Mouse (Mus musculus): ENCODE results near the gene Amt. TPM values are rescaled to one million over a fixed set of nuclear protein-coding genes. Genes with fewer than 3 reads are reported as not detected.
A peak's percentile ranks its signal among the peaks of the same experiment; 100 is the strongest.
"Not testable (repeated sequence)": the region's sequence is repeated elsewhere in the genome, so short reads cannot be mapped to it uniquely, and the experiment has no call there.

Amt gene
- polyA plus RNA-seq, 1 experiment, result not detected

GRCm38 (mm10) chr9:108274476-108275330 lies 21.9 kb upstream of the Amt start:
- H3K27ac ChIP-seq (ENCODE audit: insufficient read depth, low read depth, low read length), result no peak overlapping the region
- 81% methylated on average over 5 of the region's 5 CpGs for WGBS
- TF ChIP-seq CTCF (IDR thresholded peaks at IDR 0.05; ENCODE audit: insufficient read depth, low read depth, low read length) (no peak), POLR2A (IDR thresholded peaks at IDR 0.05; ENCODE audit: insufficient read depth, low read depth, low read length) (no peak)
- no peaks in the 10 kb centered on the region for H3K4me1 ChIP-seq (ENCODE audit: control insufficient read depth, insufficient read depth, low read length)
- H3K4me3 ChIP-seq (ENCODE audit: insufficient read depth, low read depth, low read length), result no peak overlapping the region

- Histone ChIP-seq H3K27ac (ENCODE audit: insufficient read depth, low read depth, low read length) (no peak overlapping the region), H3K4me1 (ENCODE audit: control insufficient read depth, insufficient read depth, low read length) (0 out of 2 replicates have a peak, but pooled peaks cover 2% of the 10 kb centered on the region), H3K4me3 (ENCODE audit: insufficient read depth, low read depth, low read length) (no peak overlapping the region)
- 73% methylated on average over 6 of the region's 6 CpGs for WGBS
- TF ChIP-seq POLR2A (IDR thresholded peaks at IDR 0.05; ENCODE audit: insufficient read depth, low read depth, low read length) (no peak), CTCF (IDR thresholded peaks at IDR 0.05; ENCODE audit: insufficient read depth, low read depth, low read length) (no peak)
Observed at GRCm38 (mm10) chr9:108275331-108275659, 21.4 kb upstream of the Amt start.

- 74% methylated on average over 10 of the region's 10 CpGs for WGBS
Observed at GRCm38 (mm10) chr9:108278697-108279450, 17.8 kb upstream of the Amt start.

GRCm38 (mm10) chr9:108280071-108280828 lies 16.4 kb upstream of the Amt start:
- TF ChIP-seq POLR2A (IDR thresholded peaks at IDR 0.05; ENCODE audit: insufficient read depth, low read depth, low read length) (no peak), CTCF (IDR thresholded peaks at IDR 0.05; ENCODE audit: insufficient read depth, low read depth, low read length) (no peak)
- 24% methylated on average over 8 of the region's 8 CpGs for WGBS
- no peak overlapping the region for H3K27ac ChIP-seq (ENCODE audit: insufficient read depth, low read depth, low read length)
- 0 out of 2 replicates have a peak, but pooled peaks cover 2% of the 10 kb centered on the region for H3K4me1 ChIP-seq (ENCODE audit: control insufficient read depth, insufficient read depth, low read length)
- H3K4me3 ChIP-seq (ENCODE audit: insufficient read depth, low read depth, low read length), result no peak overlapping the region

More at GRCm38 (mm10) chr9:108278697-108279450, 17.8 kb upstream of the Amt start:
- Histone ChIP-seq H3K4me1 (ENCODE audit: control insufficient read depth, insufficient read depth, low read length) (0 out of 2 replicates have a peak, but pooled peaks cover 2% of the 10 kb centered on the region), H3K27ac (ENCODE audit: insufficient read depth, low read depth, low read length) (no peak overlapping the region), H3K4me3 (ENCODE audit: insufficient read depth, low read depth, low read length) (no peak overlapping the region)
- no peak for TF ChIP-seq POLR2A (IDR thresholded peaks at IDR 0.05; ENCODE audit: insufficient read depth, low read depth, low read length)
- no peak for TF ChIP-seq CTCF (IDR thresholded peaks at IDR 0.05; ENCODE audit: insufficient read depth, low read depth, low read length)

GRCm38 (mm10) chr9:108284410-108284809 lies 12.2 kb upstream of the Amt start:
- Histone ChIP-seq H3K27ac (ENCODE audit: insufficient read depth, low read depth, low read length) (no peak overlapping the region), H3K4me3 (ENCODE audit: insufficient read depth, low read depth, low read length) (no peak overlapping the region), H3K4me1 (ENCODE audit: control insufficient read depth, insufficient read depth, low read length) (0 out of 2 replicates have a peak, but pooled peaks cover 2% of the 10 kb centered on the region)
- 11% methylated on average over 6 of the region's 6 CpGs for WGBS
- TF ChIP-seq POLR2A (IDR thresholded peaks at IDR 0.05; ENCODE audit: insufficient read depth, low read depth, low read length) (no peak), CTCF (IDR thresholded peaks at IDR 0.05; ENCODE audit: insufficient read depth, low read depth, low read length) (no peak)

- H3K4me3 ChIP-seq (ENCODE audit: insufficient read depth, low read depth, low read length); H3K4me1 ChIP-seq (ENCODE audit: control insufficient read depth, insufficient read depth, low read length); H3K27ac ChIP-seq (ENCODE audit: insufficient read depth, low read depth, low read length): not testable (repeated sequence)
- 74% methylated on average over 6 of the region's 6 CpGs for WGBS
Observed at GRCm38 (mm10) chr9:108287526-108288238, 9.0 kb upstream of the Amt start.

GRCm38 (mm10) chr9:108289347-108289746 lies 7.3 kb upstream of the Amt start:
- 65% methylated on average over 2 of the region's 2 CpGs for WGBS
- Histone ChIP-seq H3K4me1 (ENCODE audit: control insufficient read depth, insufficient read depth, low read length) (no peaks in the 10 kb centered on the region), H3K4me3 (ENCODE audit: insufficient read depth, low read depth, low read length) (no peak overlapping the region), H3K27ac (ENCODE audit: insufficient read depth, low read depth, low read length) (no peak overlapping the region)
- no peak for TF ChIP-seq POLR2A (IDR thresholded peaks at IDR 0.05; ENCODE audit: insufficient read depth, low read depth, low read length)
- no peak for TF ChIP-seq CTCF (IDR thresholded peaks at IDR 0.05; ENCODE audit: insufficient read depth, low read depth, low read length)

GRCm38 (mm10) chr9:108290016-108290750 lies 6.5 kb upstream of the Amt start, which contains the start of gene Nicn1:
TSS of gene Nicn1 (plus strand) at chr9:108290429.
- Histone ChIP-seq H3K4me3 (ENCODE audit: insufficient read depth, low read depth, low read length) (peak within 1 kb of the TSS; percentile 58), H3K27ac (ENCODE audit: insufficient read depth, low read depth, low read length) (peak within 1 kb of the TSS; percentile 32; the same call in 1 of the 2 replicates), H3K4me1 (ENCODE audit: control insufficient read depth, insufficient read depth, low read length) (no peaks in the 10 kb centered on the region)
- TF ChIP-seq POLR2A (IDR thresholded peaks at IDR 0.05; ENCODE audit: insufficient read depth, low read depth, low read length) (peak; percentile 66), CTCF (IDR thresholded peaks at IDR 0.05; ENCODE audit: insufficient read depth, low read depth, low read length) (no peak)
- WGBS, result under 1% methylated on average over 32 of the region's 32 CpGs
